Mouse (Mus musculus): ENCODE measurements around the gene Apopt1.

The Apopt1 gene

DNA sequence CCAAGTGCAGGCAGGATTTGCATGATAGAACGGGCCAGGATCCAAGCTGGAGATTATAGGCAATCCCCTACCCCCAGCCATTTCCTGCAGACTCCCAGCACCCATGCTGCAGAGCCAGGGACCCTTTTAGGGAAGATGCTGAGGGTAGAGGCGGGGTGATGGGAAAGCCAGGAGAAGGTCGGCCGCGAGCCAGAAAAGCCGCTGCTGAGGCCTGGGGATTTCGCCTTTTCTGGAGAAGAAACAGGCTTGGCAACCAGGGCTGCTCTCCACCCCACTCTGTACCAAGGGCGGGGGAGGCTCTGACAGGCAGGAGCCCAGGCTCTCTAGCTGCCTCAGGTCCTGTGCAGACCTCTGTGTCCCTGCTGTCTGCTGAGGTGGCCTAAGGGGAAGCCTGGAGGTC is 31.8 kb upstream of the Apopt1 start:
- DNase-seq (ENCODE audit: low spot score), result no peak

DNA sequence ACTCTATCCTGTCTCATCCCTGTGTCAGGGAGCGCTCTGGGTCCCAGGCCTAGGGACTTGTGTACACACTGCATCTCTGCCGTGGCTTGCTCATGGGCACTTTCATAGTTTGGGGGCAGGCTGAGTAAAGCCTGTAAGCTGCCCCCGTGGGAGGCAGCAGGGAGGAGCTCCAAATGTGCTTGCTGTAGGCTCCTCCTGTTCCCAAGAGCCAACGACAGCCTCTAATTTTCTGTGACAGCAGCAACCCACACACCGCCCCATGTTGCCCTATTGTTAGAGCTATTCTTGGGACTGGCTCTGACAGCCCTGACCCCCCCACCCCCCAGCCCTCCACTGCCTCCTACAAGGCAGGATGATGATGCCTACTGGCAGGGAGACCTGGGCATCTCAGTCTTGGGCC is 31.1 kb upstream of the Apopt1 start:
- DNase-seq (ENCODE audit: low spot score), result no peak

DNA sequence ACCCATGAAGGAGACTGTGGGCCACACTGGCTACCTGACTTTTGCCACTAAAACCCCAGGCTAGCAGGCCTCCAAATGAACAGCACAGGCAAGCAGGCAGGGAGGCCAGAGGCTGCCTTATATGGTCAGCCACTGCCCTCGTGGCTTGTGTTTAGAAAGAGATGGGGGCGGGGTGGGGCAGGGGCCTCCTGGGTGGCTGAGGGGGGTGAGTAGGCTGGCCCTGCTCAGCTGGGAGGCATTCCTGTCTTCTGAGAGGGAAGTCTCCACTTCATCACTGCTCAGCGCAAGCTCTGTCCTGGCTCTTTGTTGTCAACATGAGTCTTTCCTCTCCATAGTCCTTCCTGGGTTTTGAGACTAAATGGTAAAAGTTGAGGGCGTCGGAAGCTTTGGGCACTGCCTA is 30.3 kb upstream of the Apopt1 start:
- DNase-seq (ENCODE audit: low spot score), result no peak

DNA sequence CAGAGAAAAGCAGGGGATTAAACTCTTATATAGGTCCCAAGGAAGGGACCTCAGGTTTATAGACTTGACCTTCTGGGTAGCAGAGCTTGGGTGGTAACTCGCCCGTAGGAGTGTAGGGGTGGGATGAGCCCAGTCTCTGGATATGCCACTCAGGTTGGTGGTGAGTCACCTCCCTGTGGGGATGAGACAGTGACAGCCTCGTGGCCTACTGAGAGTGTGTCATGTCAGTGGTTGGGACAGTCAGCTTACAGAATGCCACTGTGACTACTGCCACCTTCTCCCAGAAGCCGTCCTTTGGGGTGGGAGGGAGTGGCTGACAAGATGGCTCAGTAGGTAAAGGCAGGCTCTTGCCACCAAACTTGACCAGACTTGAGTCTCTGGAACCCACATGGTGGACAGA is 26.7 kb upstream of the Apopt1 start:
- DNase-seq (ENCODE audit: low spot score), result no peak

DNA sequence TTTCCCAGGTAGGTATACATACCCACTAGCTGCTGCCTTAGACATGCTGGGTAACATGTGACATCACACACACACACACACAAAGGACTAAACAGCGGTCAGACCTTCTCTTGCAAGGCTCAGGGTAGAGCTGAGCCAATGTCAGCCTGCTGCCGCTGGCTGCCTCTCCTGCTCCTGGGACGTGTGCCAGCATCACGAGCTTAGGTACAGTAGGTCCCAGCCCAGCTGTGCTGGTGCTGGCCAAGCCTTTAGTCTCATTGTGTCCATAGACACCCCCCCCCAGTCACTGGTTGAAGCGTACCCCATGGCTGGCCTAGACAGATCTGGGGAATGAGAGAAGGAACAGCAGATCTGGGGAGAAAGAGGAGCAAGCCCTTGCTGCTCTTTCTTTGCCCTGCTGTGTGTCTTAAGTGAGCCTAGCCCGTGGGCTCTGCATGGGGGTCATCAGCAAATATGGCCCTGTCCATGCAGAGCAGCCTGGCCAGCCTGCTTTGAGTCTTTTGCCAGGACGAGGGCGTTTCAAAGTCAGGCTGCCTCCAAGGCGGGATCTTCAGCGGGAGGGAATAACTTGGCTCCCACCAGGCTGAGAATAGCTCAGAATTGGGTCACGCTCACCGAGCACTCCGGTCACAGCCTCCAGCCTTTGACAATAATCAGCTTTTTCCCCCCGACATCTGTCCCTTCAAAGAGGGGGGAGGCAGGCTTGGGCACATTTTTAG is 25.6 kb upstream of the Apopt1 start:
- DNase-seq (ENCODE audit: low spot score), result no peak

- DNase-seq (ENCODE audit: low spot score), result no peak
These were observed 25.0 kb upstream of the Apopt1 start for GRCm38 (mm10) chr12:111688069-111688428.

- DNase-seq (ENCODE audit: low spot score), result no peak
These were observed 23.6 kb upstream of the Apopt1 start for GRCm38 (mm10) chr12:111689426-111689825.

DNA sequence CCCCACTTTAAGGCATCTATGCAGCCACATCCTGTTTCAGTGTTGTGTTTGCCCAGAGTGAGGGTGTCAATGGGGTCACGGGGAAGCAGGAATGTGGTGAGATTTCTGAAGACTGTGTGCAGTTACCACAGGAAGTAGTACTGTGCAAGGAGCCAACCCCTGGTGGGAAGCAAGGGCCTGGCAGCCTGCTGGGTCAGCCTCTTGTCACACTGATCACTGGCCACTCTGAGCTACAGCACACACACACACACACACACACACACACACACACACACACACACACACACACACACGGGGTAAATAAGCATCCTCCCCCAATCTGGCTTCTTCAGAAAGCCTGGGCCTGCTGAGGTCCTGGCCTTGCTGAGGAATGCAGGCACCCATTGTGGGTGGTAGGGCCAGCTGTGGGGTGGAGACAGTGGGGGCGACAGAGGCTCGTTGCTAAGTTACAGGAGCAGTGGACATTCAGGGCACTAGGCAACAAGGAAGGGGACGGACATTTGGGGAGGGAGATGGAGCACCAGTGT is 21.7 kb upstream of the Apopt1 start:
- DNase-seq (ENCODE audit: low spot score), result no peak

DNA sequence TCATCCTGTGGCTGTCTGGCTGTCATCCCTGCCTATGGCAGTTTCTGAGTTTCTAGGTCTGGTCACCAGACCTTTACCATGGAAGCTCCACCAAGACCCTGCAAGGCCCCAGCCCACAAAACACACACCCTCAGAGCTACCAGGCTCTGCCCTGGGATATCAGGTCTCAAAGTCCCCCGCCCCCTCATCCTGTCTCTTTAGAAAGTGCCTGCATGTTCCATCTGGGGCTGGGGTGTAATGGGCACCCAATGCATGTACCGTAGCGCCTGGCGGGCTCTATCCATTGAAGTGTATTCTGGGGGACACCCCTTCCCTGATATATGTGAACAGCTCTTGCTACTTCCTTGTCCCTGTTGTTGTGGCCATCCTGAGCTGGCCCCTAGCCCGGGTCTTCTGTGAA is 20.2 kb upstream of the Apopt1 start:
- no peak for DNase-seq (ENCODE audit: low spot score)

- DNase-seq (ENCODE audit: low spot score), result no peak
These were observed 19.5 kb upstream of the Apopt1 start for GRCm38 (mm10) chr12:111693341-111694270.

- DNase-seq (ENCODE audit: low spot score), result no peak
These were observed 18.7 kb upstream of the Apopt1 start for GRCm38 (mm10) chr12:111694271-111694781.

DNA sequence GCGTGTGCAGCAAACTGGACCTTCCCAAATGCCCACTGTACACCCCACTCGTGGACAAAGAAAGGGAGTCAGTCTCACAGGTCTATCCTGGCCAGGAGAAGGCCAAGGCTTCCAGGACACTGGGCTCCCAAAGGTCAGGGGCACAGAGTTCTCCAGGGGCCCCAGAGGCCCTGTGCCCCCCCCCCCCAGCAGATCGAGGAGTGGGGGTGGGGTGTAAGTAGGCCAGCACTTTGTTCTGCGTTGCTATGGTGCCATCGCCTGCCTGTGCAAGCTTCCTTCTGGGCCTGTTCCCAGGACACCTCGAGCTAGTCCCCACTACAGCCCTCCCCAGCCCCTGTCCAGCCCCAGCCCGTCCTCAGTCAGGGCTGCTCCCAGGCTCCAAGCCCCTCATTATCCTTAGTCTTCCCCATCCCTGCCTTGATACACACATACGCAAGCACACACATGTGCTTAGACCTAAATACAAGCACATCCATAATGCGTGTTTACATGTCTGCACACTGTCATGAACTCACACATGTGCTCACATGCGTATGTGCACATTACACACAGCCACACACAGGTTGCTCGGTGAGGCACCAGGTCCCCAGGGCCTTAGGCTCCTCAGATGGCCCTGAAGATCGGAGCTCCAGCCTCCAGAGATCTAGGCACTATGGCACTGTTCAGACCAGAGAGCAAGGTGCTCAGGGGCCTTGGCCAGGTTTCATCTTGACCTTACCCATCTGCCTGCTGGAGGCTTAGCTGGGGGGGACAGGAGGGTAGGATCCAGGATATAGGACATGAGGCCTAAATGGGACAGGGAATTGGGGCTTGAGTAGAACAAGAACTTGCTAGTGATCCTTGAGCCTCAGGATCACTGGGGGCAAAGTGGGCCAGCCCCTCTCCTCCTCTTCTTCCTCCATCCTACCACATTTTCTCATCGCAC is 17.9 kb upstream of the Apopt1 start:
- no peak for DNase-seq (ENCODE audit: low spot score)

DNA sequence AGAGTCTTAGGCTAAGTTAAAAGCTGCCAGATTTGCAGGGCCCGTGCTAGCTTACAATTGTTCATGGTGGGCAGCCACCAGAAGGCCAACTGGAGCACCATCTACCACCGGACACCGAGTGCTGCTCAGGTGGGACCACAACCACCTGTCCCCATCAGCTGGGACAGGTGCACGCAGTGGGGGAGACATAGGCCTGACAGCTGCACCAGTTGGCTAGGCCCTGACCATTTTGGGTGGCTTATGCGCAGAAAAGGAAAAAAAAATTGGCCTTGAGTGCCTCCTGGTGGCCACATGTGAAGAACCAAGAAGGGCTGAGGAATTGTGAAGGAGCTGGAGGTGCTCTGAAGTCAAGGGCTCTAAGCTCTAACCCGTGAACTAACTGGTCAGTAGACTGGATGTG is 16.8 kb upstream of the Apopt1 start:
- no peak for DNase-seq (ENCODE audit: low spot score)

DNA sequence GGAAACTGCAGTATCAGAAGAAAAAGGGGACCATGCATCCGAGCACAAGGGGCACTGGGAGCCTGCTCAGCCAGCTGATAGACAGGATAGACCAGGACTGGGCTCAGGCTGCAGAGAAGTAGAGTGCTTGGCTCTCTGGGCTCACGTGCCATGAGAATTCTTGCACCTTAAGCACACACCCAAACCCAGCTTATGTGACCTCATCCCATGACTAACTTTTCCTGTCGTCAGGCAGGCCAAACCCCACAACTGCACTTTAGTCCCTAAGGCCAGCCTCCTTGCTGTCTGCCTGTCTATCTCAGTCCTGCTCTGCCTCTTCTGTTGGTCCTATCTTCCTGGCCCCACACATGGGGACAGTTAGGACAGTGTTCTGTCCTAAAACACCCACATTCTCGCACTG is 15.4 kb upstream of the Apopt1 start:
- DNase-seq (ENCODE audit: low spot score), result no peak

- no peak for DNase-seq (ENCODE audit: low spot score)
These were observed 14.6 kb upstream of the Apopt1 start for GRCm38 (mm10) chr12:111698346-111698913.

DNA sequence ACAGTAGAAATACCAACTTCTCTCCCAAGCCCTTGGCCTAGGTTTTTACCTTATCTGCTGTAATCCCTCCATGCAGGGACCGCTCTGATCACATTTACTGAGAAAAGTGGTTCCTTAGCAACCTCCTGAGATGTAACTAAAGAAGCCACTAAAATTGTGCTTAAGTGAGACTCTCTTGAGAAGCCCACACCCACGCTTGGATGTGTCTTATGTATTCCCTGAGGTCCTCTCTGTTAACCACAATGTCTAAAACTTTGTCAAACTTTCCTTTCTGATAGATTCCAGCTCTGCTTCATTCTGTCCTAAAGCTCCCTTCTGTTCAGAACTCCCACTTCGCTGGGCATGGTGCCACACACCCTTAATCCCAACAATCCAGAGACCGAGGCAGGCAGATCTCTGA is 13.5 kb upstream of the Apopt1 start:
- no peak for DNase-seq (ENCODE audit: low spot score)

- DNase-seq (ENCODE audit: low spot score), result no peak
These were observed 12.1 kb upstream of the Apopt1 start for GRCm38 (mm10) chr12:111700920-111701458.

DNA sequence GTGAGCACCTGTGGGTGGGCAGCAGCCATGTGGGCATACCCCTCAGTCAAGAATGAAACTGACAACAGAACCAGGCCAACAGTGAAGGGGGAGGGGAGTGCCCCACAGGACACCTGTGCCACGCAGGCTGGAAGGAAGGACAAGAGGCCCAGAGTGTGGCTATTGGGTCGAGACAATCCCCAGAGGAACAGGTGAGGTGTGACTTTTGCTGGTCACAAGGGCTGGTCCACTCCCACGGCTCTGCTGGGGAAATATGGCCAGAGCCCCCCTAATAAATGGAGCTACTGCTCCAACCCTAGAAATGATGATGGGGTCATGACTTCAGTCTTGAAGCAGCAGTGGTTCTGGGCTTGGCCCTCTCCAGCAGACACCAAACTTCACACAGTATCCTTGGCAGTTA is 9.8 kb upstream of the Apopt1 start:
- DNase-seq (ENCODE audit: low spot score), result no peak

GRCm38 (mm10) chr12:111704609-111705008 is 8.5 kb upstream of the Apopt1 start:
- no peak for DNase-seq (ENCODE audit: low spot score)

DNA sequence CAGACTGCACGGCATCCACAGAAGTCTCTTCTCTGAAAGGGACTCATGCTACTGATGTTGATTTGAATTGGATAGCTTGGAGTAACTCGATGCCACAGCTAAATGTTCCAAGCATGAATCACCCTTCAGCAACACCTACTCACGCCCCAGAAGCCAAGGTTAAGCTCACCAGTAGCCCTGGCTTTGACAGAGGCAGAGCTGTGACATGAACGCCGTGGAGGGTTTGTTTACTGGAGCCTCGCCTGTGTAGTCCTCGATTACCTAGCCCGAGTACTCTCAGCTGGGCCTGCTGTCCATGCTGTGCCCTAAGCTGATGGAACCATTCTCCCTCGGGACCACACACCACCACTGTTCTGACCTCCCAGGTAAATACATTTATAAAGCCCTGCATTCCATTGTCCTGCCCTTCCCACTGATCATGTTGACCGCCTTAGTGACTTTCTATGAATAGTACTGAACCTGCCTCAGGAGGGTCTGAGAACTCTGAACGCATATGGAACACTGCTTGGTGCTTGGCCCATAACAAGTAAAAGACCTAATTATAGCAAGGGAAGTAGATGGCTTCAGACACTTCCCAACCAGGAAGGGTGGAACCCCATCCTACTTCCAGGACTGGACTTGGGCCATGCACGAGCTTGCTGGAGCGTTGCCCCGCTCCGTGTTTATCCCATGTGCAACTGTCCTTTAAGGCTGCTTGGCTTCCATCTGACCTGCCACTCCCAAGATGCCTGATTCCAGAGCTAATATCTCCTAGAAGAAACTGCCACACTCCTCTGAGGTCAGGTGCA is 7.7 kb upstream of the Apopt1 start:
- no peak for DNase-seq (ENCODE audit: low spot score)

Data from spleen, adult 12 weeks (tissue).